Mouse (Mus musculus): ENCODE measurements at regions not wholly inside any gene's neighbourhood (a gene's known extent, or its start where the extent isn't known, plus 50 kb on each side); places are given as distances from the start of the nearest gene placed in this dataset.

- no peak for TF ChIP-seq POLR2A (IDR thresholded peaks at IDR 0.05; ENCODE audit: control insufficient read depth, low read depth, low read length)
- no peak for TF ChIP-seq CTCF (IDR thresholded peaks at IDR 0.05; ENCODE audit: control insufficient read depth, insufficient read depth, insufficient replicate concordance, low read depth, low read length)
Measured at GRCm38 (mm10) chr2:133362693-133363443, 189.1 kb upstream of the Bmp2 start.

Measured in testis, adult 2 months (tissue).